Mouse (Mus musculus): Measurements from ENCODE around the gene Tgm5. TPM values are rescaled to one million over a fixed set of nuclear protein-coding genes. Genes with fewer than 3 reads are reported as not detected.

The Tgm5 gene
- polyA plus RNA-seq, 1 experiment, result 0.24 TPM

DNA sequence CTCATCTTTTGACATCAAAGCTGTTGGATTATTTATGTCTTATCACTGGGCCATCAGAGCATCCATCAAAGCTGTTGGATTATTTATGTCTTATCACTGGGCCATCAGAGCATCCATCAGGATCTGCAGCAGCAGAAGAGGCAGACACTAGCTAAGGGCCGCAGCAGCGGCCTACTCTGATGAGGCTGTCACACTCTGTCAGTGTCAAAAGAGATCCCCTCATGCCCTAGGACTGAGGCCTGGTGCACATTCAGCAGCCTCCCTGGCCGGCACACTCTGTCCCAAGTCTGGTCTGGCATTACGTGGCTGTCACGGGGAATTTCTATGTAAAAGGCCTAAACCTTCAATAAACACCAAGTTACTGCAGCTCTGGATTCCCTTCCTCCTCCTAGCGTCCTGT, 16.1 kb downstream of the Tgm5 start:
- Histone ChIP-seq H3K27me3 (ENCODE audit: control insufficient read depth, insufficient read depth, low read length) (no peaks in the 10 kb centered on the region), H3K4me1 (ENCODE audit: control insufficient read depth, insufficient read depth, insufficient read length, low read length) (no peaks in the 10 kb centered on the region), H3K27ac (ENCODE audit: insufficient read depth, low read depth, low read length) (no peak overlapping the region), H3K36me3 (ENCODE audit: control insufficient read depth, insufficient read depth, low read length) (no peaks in the 10 kb centered on the region), H3K4me3 (ENCODE audit: low read depth, low read length) (no peak overlapping the region)
- no peak for TF ChIP-seq POLR2A (IDR thresholded peaks at IDR 0.05; ENCODE audit: low read depth, low read length)
- WGBS, result 85% methylated on average over 6 of the region's 6 CpGs

DNA sequence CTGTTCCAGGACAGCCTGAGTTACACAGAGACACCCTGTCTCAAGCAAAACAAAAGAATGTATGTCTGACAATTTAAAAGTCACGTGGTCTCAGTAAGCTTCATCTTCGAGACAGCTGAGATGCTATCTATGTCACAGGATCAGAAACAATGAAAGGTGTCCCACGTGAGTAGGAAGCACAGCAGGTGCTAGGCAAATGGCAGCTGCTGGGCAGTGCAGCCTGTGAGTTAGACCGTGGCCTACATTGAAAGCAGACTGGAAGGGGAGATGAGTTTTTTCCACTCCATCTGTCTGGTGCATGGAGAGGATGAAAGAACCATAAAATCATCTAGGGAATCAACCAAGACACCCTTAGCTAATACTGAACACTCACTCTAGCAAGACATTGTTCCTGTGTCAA, 18.5 kb downstream of the Tgm5 start:
- Histone ChIP-seq H3K4me1 (ENCODE audit: control insufficient read depth, insufficient read depth, insufficient read length, low read length) (no peaks in the 10 kb centered on the region), H3K36me3 (ENCODE audit: control insufficient read depth, insufficient read depth, low read length) (no peaks in the 10 kb centered on the region), H3K27ac (ENCODE audit: insufficient read depth, low read depth, low read length) (no peak overlapping the region), H3K27me3 (ENCODE audit: control insufficient read depth, insufficient read depth, low read length) (no peaks in the 10 kb centered on the region), H3K4me3 (ENCODE audit: low read depth, low read length) (no peak overlapping the region)
- TF ChIP-seq CTCF (IDR thresholded peaks at IDR 0.05; ENCODE audit: extremely low read depth, insufficient read length, insufficient replicate concordance, low read depth, low read length), result no peak
- no peak for TF ChIP-seq POLR2A (IDR thresholded peaks at IDR 0.05; ENCODE audit: low read depth, low read length)
- WGBS, result 51% methylated on average over 4 of the region's 4 CpGs

DNA sequence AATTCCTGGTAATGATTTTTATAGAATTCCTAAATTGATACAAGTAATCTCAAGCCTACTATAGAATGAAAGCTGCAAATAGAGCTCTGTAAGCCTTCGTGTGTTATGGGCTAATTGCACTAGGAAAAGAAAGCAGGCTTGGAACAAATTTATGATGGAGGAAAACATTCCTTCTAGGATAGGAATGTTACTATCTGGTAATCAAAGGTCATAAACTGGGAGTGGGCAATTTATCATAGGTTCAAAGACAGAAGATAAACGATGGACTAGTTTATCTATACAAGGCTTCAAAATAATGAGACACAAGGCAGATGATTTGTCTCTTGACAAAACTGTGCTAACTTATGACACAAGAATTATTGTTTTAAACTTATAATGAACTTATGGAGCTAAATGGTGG, 24.3 kb downstream of the Tgm5 start:
- H3K27me3 ChIP-seq (ENCODE audit: control insufficient read depth, insufficient read depth, low read length), result no peaks in the 10 kb centered on the region
- H3K4me1 ChIP-seq (ENCODE audit: control insufficient read depth, insufficient read depth, insufficient read length, low read length), result no peaks in the 10 kb centered on the region
- no peak overlapping the region for H3K4me3 ChIP-seq (ENCODE audit: low read depth, low read length)
- TF ChIP-seq CTCF (IDR thresholded peaks at IDR 0.05; ENCODE audit: extremely low read depth, insufficient read length, insufficient replicate concordance, low read depth, low read length), result no peak
- TF ChIP-seq POLR2A (IDR thresholded peaks at IDR 0.05; ENCODE audit: low read depth, low read length), result no peak
- WGBS, result 31% methylated on average over 2 of the region's 2 CpGs
- H3K27ac ChIP-seq (ENCODE audit: insufficient read depth, low read depth, low read length), result no peak overlapping the region
- no peaks in the 10 kb centered on the region for H3K36me3 ChIP-seq (ENCODE audit: control insufficient read depth, insufficient read depth, low read length)

DNA sequence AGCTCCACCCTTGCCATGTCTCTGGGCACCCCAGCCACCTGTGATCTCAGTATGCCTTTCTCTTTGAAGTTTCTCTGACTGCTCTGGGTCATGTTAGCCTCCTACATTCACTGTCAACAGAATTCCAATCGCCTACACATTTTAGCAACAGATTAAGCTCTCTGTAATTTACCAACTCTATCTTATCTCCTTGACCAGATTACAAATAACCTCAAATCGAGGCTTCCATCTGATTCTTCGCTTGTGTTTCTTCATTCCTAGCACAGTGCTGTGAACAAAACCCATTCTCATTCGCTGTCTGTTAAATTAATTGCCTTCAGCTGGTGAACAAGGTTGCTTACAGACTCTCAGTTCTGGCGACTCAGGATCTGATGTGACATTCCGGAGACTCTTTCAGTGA, 27.6 kb downstream of the Tgm5 start:
- Histone ChIP-seq H3K4me3 (ENCODE audit: low read depth, low read length) (no peak overlapping the region), H3K4me1 (ENCODE audit: control insufficient read depth, insufficient read depth, insufficient read length, low read length) (no peaks in the 10 kb centered on the region), H3K27ac (ENCODE audit: insufficient read depth, low read depth, low read length) (no peak overlapping the region), H3K36me3 (ENCODE audit: control insufficient read depth, insufficient read depth, low read length) (no peaks in the 10 kb centered on the region), H3K27me3 (ENCODE audit: control insufficient read depth, insufficient read depth, low read length) (no peaks in the 10 kb centered on the region)
- 42% methylated on average over 6 of the region's 6 CpGs for WGBS
- TF ChIP-seq POLR2A (IDR thresholded peaks at IDR 0.05; ENCODE audit: low read depth, low read length) (no peak), CTCF (IDR thresholded peaks at IDR 0.05; ENCODE audit: extremely low read depth, insufficient read length, insufficient replicate concordance, low read depth, low read length) (no peak)

DNA sequence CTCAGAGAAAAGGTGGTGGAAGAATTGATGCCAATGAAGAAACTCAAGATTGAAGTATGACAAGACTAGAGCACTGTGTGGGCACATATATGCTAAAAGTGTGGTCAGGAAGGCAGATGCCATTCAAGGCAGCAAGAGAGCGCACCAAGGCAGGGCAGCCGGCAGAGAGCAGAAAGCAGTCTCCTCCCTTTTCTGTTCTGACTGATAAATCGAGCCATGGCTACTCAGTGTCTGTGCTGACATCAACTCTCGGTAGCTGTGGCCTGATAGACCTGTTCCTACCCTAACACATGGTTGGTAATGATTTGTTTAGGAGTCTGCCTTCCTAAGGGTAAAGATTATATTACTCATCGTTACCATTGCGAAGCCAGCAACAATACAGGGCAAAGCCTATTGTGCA, 29.7 kb downstream of the Tgm5 start:
- WGBS, result 76% methylated on average over 6 of the region's 6 CpGs
- TF ChIP-seq POLR2A (IDR thresholded peaks at IDR 0.05; ENCODE audit: low read depth, low read length) (no peak), CTCF (IDR thresholded peaks at IDR 0.05; ENCODE audit: extremely low read depth, insufficient read length, insufficient replicate concordance, low read depth, low read length) (no peak)

DNA sequence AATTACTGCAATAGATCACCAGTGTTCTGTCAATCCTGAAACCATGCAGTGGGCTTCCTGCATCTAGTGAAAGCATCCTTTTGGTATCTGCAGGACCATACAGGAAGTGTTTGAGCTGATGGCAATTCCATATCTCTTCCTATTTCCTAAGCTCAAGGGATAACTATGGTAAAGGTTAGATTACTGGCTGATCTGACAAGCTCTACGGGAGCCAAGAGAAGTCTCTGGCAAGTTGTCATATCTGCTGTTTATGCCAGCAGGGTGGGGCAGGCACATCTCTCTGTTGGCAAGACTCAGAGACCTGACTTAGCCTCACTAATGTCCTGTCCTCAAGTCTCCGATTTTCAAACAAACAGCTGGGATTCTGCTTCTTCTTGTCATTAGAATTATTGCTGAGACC, 31.6 kb downstream of the Tgm5 start:
- Histone ChIP-seq H3K27ac (ENCODE audit: insufficient read depth, low read depth, low read length) (no peak overlapping the region), H3K27me3 (ENCODE audit: control insufficient read depth, insufficient read depth, low read length) (no peaks in the 10 kb centered on the region), H3K4me1 (ENCODE audit: control insufficient read depth, insufficient read depth, insufficient read length, low read length) (no peaks in the 10 kb centered on the region), H3K36me3 (ENCODE audit: control insufficient read depth, insufficient read depth, low read length) (no peaks in the 10 kb centered on the region), H3K4me3 (ENCODE audit: low read depth, low read length) (no peak overlapping the region)
- WGBS, result 37% methylated on average over 2 of the region's 2 CpGs
- TF ChIP-seq CTCF (IDR thresholded peaks at IDR 0.05; ENCODE audit: extremely low read depth, insufficient read length, insufficient replicate concordance, low read depth, low read length) (no peak), POLR2A (IDR thresholded peaks at IDR 0.05; ENCODE audit: low read depth, low read length) (no peak)

More for the DNA sequence above, 29.7 kb downstream of the Tgm5 start:
- Histone ChIP-seq H3K27me3 (ENCODE audit: control insufficient read depth, insufficient read depth, low read length) (no peaks in the 10 kb centered on the region), H3K4me3 (ENCODE audit: low read depth, low read length) (no peak overlapping the region), H3K27ac (ENCODE audit: insufficient read depth, low read depth, low read length) (no peak overlapping the region), H3K36me3 (ENCODE audit: control insufficient read depth, insufficient read depth, low read length) (no peaks in the 10 kb centered on the region), H3K4me1 (ENCODE audit: control insufficient read depth, insufficient read depth, insufficient read length, low read length) (no peaks in the 10 kb centered on the region)

DNA sequence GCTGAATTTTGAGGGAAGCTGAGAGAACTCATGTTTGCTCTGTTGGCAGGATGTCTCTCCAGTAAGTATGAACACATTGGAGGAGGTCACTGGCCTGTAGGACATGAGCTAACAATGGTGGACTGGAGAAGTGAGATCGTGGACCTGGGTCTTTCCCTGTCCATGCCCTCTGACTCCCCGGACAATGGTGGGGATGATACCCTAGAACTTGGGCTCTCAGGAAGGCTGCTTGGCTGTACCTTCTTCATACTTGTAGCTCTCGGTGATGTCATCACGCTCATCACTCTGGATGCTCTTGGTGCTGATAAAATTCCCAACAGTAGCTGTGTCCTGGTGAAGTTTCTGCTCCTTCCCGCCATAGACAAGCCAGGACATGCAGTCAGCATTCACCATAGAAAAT, 33.5 kb downstream of the Tgm5 start:
- TF ChIP-seq POLR2A (IDR thresholded peaks at IDR 0.05; ENCODE audit: low read depth, low read length) (no peak), CTCF (IDR thresholded peaks at IDR 0.05; ENCODE audit: extremely low read depth, insufficient read length, insufficient replicate concordance, low read depth, low read length) (no peak)

DNA sequence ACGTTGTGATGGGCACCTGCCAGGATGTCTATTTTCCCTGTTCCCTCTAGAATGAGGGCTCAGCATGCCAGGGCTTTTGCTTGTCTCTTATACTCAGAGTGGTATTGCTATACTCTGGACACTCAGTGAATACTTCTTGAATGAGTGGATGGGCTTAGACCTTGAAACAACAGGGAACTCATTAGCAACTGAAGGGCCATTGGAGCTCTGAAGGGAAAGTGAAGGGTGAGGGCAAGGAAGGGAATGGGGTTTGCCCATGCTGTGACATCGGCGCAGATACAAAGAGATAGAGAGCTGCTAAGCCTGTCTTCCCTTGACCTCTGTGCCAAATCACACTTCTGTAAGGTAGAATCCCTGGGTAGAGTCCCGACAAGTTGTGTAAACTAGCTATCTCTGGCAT, 40.0 kb downstream of the Tgm5 start:
- no peak overlapping the region for H3K27ac ChIP-seq (ENCODE audit: insufficient read depth, low read depth, low read length)
- no peak overlapping the region for H3K4me3 ChIP-seq (ENCODE audit: low read depth, low read length)
- TF ChIP-seq POLR2A (IDR thresholded peaks at IDR 0.05; ENCODE audit: low read depth, low read length), result no peak
- TF ChIP-seq CTCF (IDR thresholded peaks at IDR 0.05; ENCODE audit: extremely low read depth, insufficient read length, insufficient replicate concordance, low read depth, low read length), result no peak
- no peaks in the 10 kb centered on the region for H3K4me1 ChIP-seq (ENCODE audit: control insufficient read depth, insufficient read depth, insufficient read length, low read length)
- no peaks in the 10 kb centered on the region for H3K36me3 ChIP-seq (ENCODE audit: control insufficient read depth, insufficient read depth, low read length)
- 78% methylated on average over 4 of the region's 4 CpGs for WGBS
- H3K27me3 ChIP-seq (ENCODE audit: control insufficient read depth, insufficient read depth, low read length), result no peaks in the 10 kb centered on the region

More for the DNA sequence above, 33.5 kb downstream of the Tgm5 start:
- H3K27ac ChIP-seq (ENCODE audit: insufficient read depth, low read depth, low read length), result no peak overlapping the region
- H3K4me3 ChIP-seq (ENCODE audit: low read depth, low read length), result no peak overlapping the region
- H3K36me3 ChIP-seq (ENCODE audit: control insufficient read depth, insufficient read depth, low read length), result no peaks in the 10 kb centered on the region
- WGBS, result 82% methylated on average over 5 of the region's 5 CpGs
- no peaks in the 10 kb centered on the region for H3K27me3 ChIP-seq (ENCODE audit: control insufficient read depth, insufficient read depth, low read length)
- H3K4me1 ChIP-seq (ENCODE audit: control insufficient read depth, insufficient read depth, insufficient read length, low read length), result no peaks in the 10 kb centered on the region
